Mouse (Mus musculus) cerebellum, adult 2 months (tissue): ENCODE measurements around the gene Pias4.

ENCODE experiments used
- CTCF ChIP-seq: fragments of 200-500 bp; IDR thresholded peaks from 2 replicates; pipeline ENCODE4 v1.5.1; 2011; ENCODE audit warnings: low read depth, mild to moderate bottlenecking, control low read depth, low read length, moderate library complexity, borderline replicate concordance; ENCODE audit not compliant: insufficient read depth
- POLR2A ChIP-seq: fragments of 200-500 bp; IDR thresholded peaks from 2 replicates; pipeline ENCODE4 v1.6.1; 2011; ENCODE audit warnings: low read length, control low read depth, borderline replicate concordance; ENCODE audit not compliant: insufficient read depth

DNA sequence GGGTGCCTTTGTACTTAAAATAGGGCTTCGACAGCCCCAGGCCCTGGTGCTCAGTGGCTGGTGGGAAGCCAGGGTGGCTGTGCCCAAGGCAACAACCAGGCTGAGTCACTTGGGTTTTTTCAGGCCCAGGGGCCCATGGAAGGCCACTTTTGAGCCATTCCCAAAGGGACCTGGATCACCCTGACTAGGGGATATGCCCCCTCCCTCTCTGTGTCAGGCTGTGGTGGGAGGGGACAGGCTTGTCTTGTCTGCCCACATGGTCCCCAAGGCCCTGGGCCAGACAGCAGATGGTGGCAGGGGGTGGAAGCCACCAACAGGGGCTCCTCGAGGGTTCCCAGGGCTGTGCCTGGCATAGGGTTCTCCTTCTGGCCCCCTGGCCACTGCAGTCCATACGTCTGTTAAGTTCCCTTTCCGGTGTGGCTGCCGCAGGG is 25.2 kb downstream of the Pias4 start:
- no peak for TF ChIP-seq POLR2A
- TF ChIP-seq CTCF: no peak
